Mouse (Mus musculus) cerebellum, postnatal 4 days (tissue): ENCODE data around the gene Thsd4.

Experiments
- DNase-seq, 2 experiments: peaks; one replicate each; pipeline ENCODE4 v3.0.0; 2022; ENCODE audit warnings: low spot score in 2 of 2, mixed read lengths in 1 of 2

Thsd4 gene

GRCm38 (mm10) chr9:60380550-60380949, 141.3 kb downstream of the Thsd4 start:
- DNase-seq = no peak

DNA sequence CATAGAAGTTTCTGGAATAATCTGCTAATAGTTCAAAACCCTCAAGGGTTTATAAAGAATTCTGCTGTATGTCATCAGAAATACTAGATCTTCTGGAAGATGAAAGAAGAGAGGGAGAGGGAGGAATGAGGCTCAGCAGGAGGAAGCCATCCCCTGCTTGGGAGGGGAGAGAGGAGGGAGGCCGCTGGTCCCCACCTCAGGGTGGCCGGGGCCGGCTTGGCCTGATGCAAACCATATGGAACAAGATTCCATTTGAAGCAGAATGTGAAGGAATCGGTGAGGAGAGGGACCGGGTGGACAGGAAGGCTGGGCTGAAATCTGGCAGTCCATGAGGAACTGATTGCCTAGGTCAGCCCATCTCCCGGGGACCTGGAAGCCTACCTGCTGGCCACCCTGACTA, 143.6 kb downstream of the Thsd4 start:
- no peak for DNase-seq

DNA sequence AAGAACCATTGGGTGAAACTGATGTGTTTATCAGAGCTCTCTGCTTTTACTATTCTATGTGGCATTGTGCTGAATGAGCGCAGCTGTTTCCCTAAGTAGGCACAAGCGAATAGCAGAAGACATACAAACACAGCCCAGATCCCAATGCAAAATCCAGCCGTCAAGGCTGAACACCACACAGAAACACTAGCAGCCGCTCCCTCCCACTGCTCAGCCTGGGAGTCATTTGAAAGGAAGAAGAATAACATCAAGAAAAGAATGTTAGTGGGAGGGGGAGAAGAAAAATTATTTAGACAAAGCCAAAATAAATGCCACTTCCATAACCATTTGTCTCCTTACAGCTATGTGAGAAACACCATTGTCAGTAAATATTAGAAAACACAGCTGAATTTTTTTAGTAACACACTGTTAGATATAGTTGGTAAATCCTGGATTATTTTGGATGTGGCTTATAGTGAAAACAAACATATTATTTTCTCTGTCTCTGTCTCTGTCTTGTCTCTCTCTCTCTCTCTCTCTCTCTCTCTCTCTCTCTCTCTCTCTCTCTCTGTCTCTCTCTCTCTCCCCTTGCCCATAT, 148.6 kb downstream of the Thsd4 start:
- no peak for DNase-seq

DNA sequence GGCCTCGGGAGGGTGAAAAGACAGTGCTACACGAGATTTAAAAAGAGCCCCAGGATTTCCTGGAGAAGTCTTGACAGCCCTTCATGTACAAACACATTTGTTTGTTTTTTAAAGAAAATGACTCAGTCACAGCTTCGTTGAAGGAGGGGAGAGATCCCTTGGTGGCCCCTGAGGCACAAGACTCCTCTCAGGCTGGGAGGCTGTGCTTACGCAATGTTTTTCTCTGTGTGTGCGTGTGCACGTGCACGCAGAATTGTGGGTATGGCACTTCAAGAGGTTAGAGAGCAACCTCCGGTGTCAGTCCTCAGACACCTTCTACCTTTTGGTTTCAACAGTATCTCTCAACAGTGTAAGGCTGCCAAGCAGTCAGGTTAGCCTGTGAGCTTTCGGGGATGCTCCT, 153.3 kb downstream of the Thsd4 start:
- no peak for DNase-seq

DNA sequence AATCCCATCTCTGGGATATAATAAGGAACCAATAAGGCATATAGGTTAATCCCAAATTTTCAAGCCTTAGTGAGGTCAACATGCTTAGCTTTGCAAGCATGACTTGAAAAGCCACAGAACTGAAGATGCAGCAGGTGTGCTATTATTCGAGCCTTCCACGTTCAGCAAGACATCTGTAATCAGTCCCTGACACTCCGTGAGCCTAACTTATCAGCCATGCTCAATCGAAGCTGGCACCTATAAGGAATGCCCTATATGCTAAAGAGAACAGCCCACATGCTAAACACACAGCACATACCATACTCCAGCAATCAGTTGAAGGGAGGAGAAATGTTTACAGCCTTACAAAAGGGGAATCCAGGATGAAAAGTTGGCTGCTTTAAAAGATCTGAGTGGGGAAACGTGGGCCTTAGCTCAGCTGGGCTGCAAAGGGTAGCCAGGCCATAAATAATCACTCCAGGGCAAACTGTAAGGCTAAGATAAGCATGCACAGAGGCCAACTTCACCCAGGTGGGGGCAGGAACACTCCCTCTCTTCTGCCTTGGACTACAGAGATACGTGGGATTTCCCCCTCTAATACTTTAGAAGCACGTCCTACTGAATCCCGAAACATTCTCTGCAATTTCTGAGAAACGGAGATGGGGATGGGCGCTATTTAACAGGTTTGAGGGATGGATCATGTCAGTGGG, 154.1 kb downstream of the Thsd4 start:
- no peak for DNase-seq

GRCm38 (mm10) chr9:60364166-60364781, 157.6 kb downstream of the Thsd4 start:
- DNase-seq = no peak

- DNase-seq = no peak
Measured at GRCm38 (mm10) chr9:60352351-60352750, 169.5 kb downstream of the Thsd4 start.

DNA sequence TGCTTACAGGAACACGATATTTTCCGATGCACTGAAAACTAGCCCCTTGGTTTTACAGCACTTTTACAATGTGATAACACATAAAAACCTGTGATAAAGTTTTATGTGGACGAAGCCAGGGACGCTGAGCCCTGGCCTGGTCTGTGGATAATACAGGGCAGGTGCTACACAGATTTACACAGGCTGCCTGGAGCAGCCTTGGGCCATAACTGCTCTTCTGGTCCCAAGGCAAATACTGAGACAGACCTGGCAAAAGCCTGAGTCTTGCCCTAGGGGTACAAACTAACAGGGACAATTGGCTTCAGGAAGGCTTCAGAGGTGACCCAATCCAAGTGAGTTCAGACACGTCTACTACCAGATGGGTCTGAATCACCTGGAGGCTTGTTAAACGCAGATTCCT, 170.7 kb downstream of the Thsd4 start:
- DNase-seq = no peak

GRCm38 (mm10) chr9:60336147-60336546, 185.7 kb downstream of the Thsd4 start:
- no peak for DNase-seq

GRCm38 (mm10) chr9:60335455-60335854, 186.4 kb downstream of the Thsd4 start:
- no peak for DNase-seq

GRCm38 (mm10) chr9:60329911-60330310, 191.9 kb downstream of the Thsd4 start:
- DNase-seq = no peak

DNA sequence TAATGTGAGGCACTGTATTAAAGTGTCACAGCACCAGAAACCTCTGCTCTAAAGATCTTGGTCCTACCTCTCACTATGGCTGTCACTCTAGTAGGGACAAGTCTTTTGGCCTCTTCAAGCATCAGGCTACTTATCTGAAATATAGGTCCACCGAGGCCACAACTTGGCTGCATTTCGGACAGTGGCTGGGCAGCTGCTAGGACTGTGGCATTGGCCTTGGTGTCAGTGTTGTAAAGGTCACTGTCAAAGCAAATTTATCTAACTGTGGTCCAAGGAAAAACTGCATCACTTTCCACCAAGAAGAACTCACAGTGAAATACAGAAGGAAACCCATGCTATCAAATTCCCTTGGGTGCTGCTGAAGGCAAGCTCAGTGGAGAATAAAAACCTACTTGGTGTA, 197.1 kb downstream of the Thsd4 start:
- no peak for DNase-seq

DNA sequence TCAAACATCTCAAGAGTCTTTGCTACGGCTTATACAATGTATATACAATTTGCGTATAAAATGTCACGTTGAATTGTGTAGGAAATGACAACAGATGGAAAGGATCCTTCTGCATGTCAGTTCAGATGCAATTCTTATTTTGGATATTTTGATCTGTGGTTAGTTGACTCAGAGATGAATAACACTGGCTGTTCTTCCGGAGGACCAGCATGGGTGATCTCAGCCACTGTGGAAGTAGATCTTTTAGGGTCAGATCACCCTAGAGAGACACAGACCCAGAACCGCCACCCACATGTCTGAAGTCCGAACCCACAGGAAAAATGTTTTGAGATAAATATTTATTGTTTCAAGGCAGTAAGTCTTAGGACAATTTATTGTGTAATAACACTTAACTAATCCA, 198.4 kb downstream of the Thsd4 start:
- DNase-seq = no peak

DNA sequence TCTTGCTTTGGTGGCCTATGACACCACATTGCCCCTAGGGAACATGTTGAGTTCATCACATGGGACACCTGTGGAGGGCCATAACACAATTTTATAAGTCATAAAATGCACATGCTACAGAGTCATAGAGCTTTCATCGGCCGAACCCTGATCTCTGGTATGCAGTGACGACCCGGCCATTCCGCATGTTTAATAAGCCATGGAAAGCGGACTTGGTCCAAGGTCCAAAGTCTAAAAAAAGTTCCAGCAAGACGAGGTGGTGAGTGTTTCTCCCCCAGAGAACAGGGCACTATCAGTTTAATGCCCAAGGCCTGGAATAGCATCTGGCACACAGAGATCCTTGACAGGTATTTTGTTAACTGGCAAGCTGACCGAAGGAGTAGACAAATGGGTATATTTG, 204.6 kb downstream of the Thsd4 start:
- DNase-seq = no peak

- DNase-seq = no peak
Measured at GRCm38 (mm10) chr9:60316510-60316909, 205.3 kb downstream of the Thsd4 start.

DNA sequence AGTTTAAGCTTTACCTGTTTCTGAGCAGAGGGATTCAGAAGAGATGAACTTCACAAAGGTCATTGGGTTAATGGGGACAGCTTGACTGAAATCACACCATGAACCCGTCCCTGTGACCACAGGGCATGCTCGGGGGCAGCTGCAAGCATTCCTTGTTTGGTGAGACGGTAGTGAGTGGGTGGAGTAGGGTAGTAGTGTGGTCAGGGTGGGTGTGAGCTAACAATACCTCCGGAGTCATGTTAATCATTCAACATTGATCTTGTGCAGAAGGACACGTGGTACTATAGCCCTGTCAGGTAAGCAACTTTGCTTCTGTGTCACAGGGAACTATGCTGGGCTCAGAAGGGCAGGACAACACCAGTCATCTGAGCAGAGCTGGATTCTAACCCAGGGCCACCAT, 206.3 kb downstream of the Thsd4 start:
- no peak for DNase-seq

- DNase-seq = no peak
Measured at GRCm38 (mm10) chr9:60313661-60314060, 208.2 kb downstream of the Thsd4 start.

DNA sequence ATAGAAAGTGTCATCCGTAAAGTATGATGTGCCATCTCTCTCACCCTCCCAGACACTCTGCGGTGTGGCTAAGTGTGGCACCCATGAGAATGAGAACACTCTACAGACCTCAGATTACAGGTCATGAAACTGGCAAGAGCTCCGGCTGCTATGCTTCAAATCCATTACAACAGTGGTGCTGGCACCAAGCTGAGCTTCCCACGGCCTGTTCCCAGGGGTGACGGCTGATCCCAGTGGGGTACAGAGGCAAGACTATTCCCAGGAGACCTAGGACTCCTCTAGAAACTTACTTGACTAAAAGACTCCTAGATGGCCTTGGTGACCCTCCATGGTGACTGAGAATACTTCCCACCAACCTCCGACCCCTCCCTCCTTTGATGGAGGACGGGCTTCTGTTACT, 209.2 kb downstream of the Thsd4 start:
- no peak for DNase-seq

DNA sequence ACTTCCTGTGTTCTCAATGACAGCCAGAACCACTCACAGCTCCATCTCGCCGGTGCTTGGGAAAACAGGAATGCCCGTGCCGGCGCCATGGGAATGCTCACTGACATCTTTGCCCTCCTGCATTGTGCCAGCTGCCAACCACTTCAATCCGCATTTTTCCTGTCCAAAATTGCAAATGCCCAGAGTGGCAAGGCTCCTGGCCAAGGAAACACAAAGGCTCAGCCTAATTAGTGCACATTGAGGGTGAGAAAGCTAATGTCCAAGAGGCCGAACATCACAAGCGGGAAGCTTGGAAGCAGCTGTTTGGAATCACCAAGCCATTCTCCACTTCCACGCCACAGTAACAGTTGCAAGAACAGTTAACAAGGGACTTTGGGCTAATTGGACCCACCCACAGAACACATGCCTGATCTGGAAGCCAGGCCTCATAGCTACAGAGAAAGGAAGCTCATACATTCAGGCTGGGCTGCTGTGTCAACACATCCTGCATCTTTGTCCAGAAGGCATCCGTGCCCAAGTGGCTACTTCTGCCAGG, 210.2 kb downstream of the Thsd4 start:
- DNase-seq = peak; percentile 32 to 60

- no peak for DNase-seq
Measured at GRCm38 (mm10) chr9:60310741-60311317, 211.0 kb downstream of the Thsd4 start.

DNA sequence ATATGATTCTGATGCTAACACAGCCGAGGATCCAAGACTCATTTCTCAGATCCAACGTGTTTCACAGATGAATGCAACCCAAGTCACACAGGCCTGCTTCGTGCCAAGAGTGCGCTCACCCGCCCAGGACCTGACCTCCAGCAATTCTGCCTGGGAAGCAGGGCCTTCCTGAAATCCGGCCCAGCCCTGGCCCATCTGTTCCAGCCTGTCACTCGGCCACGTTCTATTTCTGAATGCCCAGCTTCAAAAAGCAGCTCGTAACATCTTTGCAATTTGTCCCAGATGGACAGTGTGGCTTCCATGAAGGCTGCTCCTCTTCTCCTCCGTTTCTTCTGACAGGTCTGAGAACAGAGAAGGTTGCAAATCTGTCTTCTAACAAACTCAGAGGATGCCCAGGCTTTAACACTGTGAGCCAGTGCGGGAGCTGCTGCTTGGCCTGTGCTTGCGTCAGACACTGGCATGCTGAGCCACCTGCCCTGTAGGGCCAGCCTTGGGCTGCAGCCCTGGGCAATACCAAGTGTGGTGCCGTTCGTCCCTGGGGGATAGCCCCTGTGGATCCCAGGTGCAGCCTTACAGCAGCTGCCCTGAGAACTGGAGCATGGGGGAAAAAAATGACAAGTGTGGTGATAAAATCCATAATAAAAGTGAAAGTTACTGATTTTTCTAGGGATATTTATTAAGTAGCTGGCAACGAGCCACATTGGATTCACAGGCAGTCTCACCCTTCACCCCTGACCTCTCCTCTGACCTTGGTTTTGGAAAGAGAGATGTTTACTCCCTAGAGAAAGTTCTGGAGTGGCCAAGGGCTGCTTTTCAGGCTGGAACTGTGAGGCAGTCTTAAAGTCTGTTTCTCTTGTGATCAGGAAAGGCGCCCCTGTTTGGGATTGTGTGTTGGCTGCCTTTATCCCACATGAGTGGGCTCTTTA, 211.8 kb downstream of the Thsd4 start:
- peak in 1 of 2 experiments; percentile 70 for DNase-seq

DNA sequence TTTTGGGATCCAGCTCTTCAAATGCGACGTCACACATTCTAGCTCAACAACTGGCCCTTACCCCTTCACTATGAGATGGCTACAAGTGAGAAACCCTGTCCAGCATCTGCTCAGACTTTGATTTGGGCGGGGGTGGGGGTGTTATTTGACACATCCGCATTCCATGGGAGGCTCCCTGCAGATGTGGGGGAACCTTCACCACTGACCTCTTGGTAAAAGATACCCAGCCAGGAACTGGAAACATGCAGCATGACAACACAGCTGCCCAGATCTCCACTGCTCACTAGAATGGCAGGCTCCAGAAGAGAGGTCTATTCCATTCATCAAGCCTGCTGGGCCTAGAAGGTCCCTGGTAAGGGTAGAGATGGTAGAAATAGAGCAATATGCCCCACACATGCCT, 213.7 kb downstream of the Thsd4 start:
- no peak for DNase-seq
